ENCODE assay signal across 23 mouse cellular contexts in genomic region chr8:93980141-93980540, GRCm38 (mm10). TPM values are rescaled to one million over a fixed set of nuclear protein-coding genes. Genes with fewer than 3 reads are reported as not detected.
A peak's percentile ranks its signal among the peaks of the same experiment; 100 is the strongest.
DNase-seq lines count a peak whose midpoint lies in the region; ATAC-seq and TF ChIP-seq lines count a peak whose summit lies in the region.
"Had no signal": no experiment of that assay in that cellular context is flagged by ENCODE, and none has a peak within 500 bp of the region (broad histone marks: within the 10 kb centered on the region; RNA-seq: fewer than 3 reads in every experiment).

No protein-coding gene starts in this region.

- H3K27me3 ChIP-seq in hindbrain, postnatal 0 days (ENCODE audit: insufficient read depth, low read length), result no peaks in the 10 kb centered on the region
- H3K27me3 ChIP-seq in hindbrain, embryonic 14.5 days (ENCODE audit: control insufficient read depth, insufficient read depth, low read length), result no peaks in the 10 kb centered on the region
- no peaks in the 10 kb centered on the region for H3K27me3 ChIP-seq in kidney, embryonic 15.5 days
- H3K27me3 ChIP-seq: CH12.LX; embryonic facial prominence, embryonic 15.5 days; forebrain, embryonic 15.5 days; heart, embryonic 15.5 days had no signal

- H3K4me2 ChIP-seq in hindbrain, postnatal 0 days (ENCODE audit: low read depth, low read length), result no peak overlapping the region
- H3K4me2 ChIP-seq in hindbrain, embryonic 14.5 days (replicated peaks), result no peak overlapping the region
- no peak overlapping the region for H3K4me2 ChIP-seq in kidney, embryonic 15.5 days
- H3K4me2 ChIP-seq: embryonic facial prominence, embryonic 15.5 days; forebrain, embryonic 15.5 days; heart, embryonic 11.5 days; heart, embryonic 15.5 days had no signal

- 67% methylated on average over 4 of the region's 4 CpGs for WGBS in hindbrain, postnatal 0 days
- WGBS in hindbrain, embryonic 14.5 days, result 87% methylated on average over 4 of the region's 4 CpGs
- WGBS in kidney, embryonic 15.5 days, result 96% methylated on average over 4 of the region's 4 CpGs

- peaks cover 47% of the 10 kb centered on the region for H3K36me3 ChIP-seq in hindbrain, postnatal 0 days (ENCODE audit: insufficient read depth, low read length)
- peaks cover 95% of the 10 kb centered on the region for H3K36me3 ChIP-seq in hindbrain, embryonic 14.5 days (replicated peaks; ENCODE audit: control insufficient read depth, insufficient read depth)
- peaks cover 97% of the 10 kb centered on the region for H3K36me3 ChIP-seq in kidney, embryonic 15.5 days

- no peaks in the 10 kb centered on the region for H3K9me3 ChIP-seq in hindbrain, postnatal 0 days (ENCODE audit: low read length)
- H3K9me3 ChIP-seq in hindbrain, embryonic 14.5 days (ENCODE audit: control insufficient read depth, low read length), result no peaks in the 10 kb centered on the region
- no peaks in the 10 kb centered on the region for H3K9me3 ChIP-seq in kidney, embryonic 15.5 days (replicated peaks)
- H3K9me3 ChIP-seq: embryonic facial prominence, embryonic 15.5 days; forebrain, embryonic 10.5 days; forebrain, embryonic 15.5 days; heart, embryonic 15.5 days had no signal

- ATAC-seq in hindbrain, postnatal 0 days, result peak; percentile 49; the same call in 1 of the 2 replicates
- ATAC-seq in hindbrain, embryonic 14.5 days (ENCODE audit: low FRiP score), result no peak
- ATAC-seq in kidney, embryonic 15.5 days (replicated peaks; ENCODE audit: low FRiP score), result no peak
- ATAC-seq: forebrain, embryonic 15.5 days; hindbrain, embryonic 16.5 days had no signal

- peak; percentile 40 for DNase-seq in hindbrain, postnatal 0 days (ENCODE audit: low spot score)
- DNase-seq in hindbrain, embryonic 14.5 days (ENCODE audit: low spot score), result no peak
- DNase-seq in kidney, adult 8-10 months, result peak; percentile 23 to 58
- peak; percentile 78 for DNase-seq in Muller cell, postnatal 12 days (ENCODE audit: inconsistent ontology term)
- peak; percentile 14 for DNase-seq in kidney, postnatal 14 days
- no peak for DNase-seq in lung, postnatal 36 days
- no peak for DNase-seq in spleen, postnatal 36 days (ENCODE audit: low spot score in 2 of 2)
- DNase-seq: adrenal gland, adult 2 months; adrenal gland, postnatal 25 days; cerebellum, adult 11 months; cerebellum, adult 8-10 months; cerebellum, postnatal 14 days; embryo, embryonic 11 days; gastrocnemius, postnatal 36 days had no signal

- no peak overlapping the region for H3K9ac ChIP-seq in hindbrain, postnatal 0 days (replicated peaks; ENCODE audit: low read length)
- no peak overlapping the region for H3K9ac ChIP-seq in hindbrain, embryonic 14.5 days
- no peak overlapping the region for H3K9ac ChIP-seq in kidney, embryonic 15.5 days
- H3K9ac ChIP-seq: embryonic facial prominence, embryonic 15.5 days; forebrain, embryonic 15.5 days; heart, embryonic 15.5 days had no signal

- no peaks in the 10 kb centered on the region for H3K4me1 ChIP-seq in hindbrain, postnatal 0 days (ENCODE audit: insufficient read depth, low read length)
- H3K4me1 ChIP-seq in hindbrain, embryonic 14.5 days (replicated peaks; ENCODE audit: control insufficient read depth, insufficient read depth, low read length), result no peaks in the 10 kb centered on the region
- no peaks in the 10 kb centered on the region for H3K4me1 ChIP-seq in kidney, embryonic 15.5 days
- H3K4me1 ChIP-seq: embryonic facial prominence, embryonic 15.5 days; forebrain, embryonic 10.5 days; forebrain, embryonic 15.5 days; heart, embryonic 15.5 days had no signal

- no peak for TF ChIP-seq CTCF in hindbrain, postnatal 0 days (IDR thresholded peaks at IDR 0.05; ENCODE audit: low read depth)

- H3K27ac ChIP-seq in hindbrain, postnatal 0 days, result no peak overlapping the region
- no peak overlapping the region for H3K27ac ChIP-seq in hindbrain, embryonic 14.5 days
- H3K27ac ChIP-seq in kidney, embryonic 15.5 days, result no peak overlapping the region
- H3K27ac ChIP-seq: embryonic facial prominence, embryonic 15.5 days; forebrain, embryonic 10.5 days; forebrain, embryonic 15.5 days; heart, embryonic 15.5 days had no signal

- H3K4me3 ChIP-seq in hindbrain, postnatal 0 days (ENCODE audit: low read length), result no peak overlapping the region
- H3K4me3 ChIP-seq in hindbrain, embryonic 14.5 days (replicated peaks; ENCODE audit: low read length), result no peak overlapping the region
- H3K4me3 ChIP-seq in kidney, embryonic 15.5 days (replicated peaks), result no peak overlapping the region
- H3K4me3 ChIP-seq: embryonic facial prominence, embryonic 15.5 days; erythroblast, embryonic 14.5 days; forebrain, embryonic 10.5 days; forebrain, embryonic 15.5 days; heart, embryonic 15.5 days had no signal

RNA-seq across cellular contexts. Expression of gene Amfr, which starts 32.5 kb away (rescaled TPM):
- 195 and 265 TPM in 2 replicates for total RNA-seq in hindbrain, postnatal 0 days (2014; rRNA removed)
- 86.9 and 88.9 TPM in 2 replicates for polyA plus RNA-seq in hindbrain, postnatal 0 days (2015; fragmentation: Nextera tagmentation; extraction: Ambion mirVana)
- polyA plus RNA-seq in hindbrain, embryonic 14.5 days (2014; fragmentation: Nextera tagmentation; extraction: Ambion mirVana), result 83.1 and 88.9 TPM in 2 replicates
- 45.4 and 49.3 TPM in 2 replicates for polyA plus RNA-seq in kidney, embryonic 15.5 days (2015; fragmentation: Nextera tagmentation; extraction: Ambion mirVana)

RNA-seq across cellular contexts. Expression of gene Nudt21, which starts 56.7 kb away (rescaled TPM):
- 55.6 and 58.8 TPM in 2 replicates for total RNA-seq in hindbrain, postnatal 0 days (2014; rRNA removed)
- polyA plus RNA-seq in hindbrain, postnatal 0 days (2015; fragmentation: Nextera tagmentation; extraction: Ambion mirVana), result 94.5 TPM in 2 replicates
- 95.1 and 96.8 TPM in 2 replicates for polyA plus RNA-seq in hindbrain, embryonic 14.5 days (2014; fragmentation: Nextera tagmentation; extraction: Ambion mirVana)
- polyA plus RNA-seq in kidney, embryonic 15.5 days (2015; fragmentation: Nextera tagmentation; extraction: Ambion mirVana), result 120 and 137 TPM in 2 replicates

RNA-seq across cellular contexts. Expression of gene Ogfod1, which starts 56.9 kb away (rescaled TPM):
- 11.2 and 15.0 TPM in 2 replicates for total RNA-seq in hindbrain, postnatal 0 days (2014; rRNA removed)
- 7.9 and 8.5 TPM in 2 replicates for polyA plus RNA-seq in hindbrain, postnatal 0 days (2015; fragmentation: Nextera tagmentation; extraction: Ambion mirVana)
- 14.0 and 18.0 TPM in 2 replicates for polyA plus RNA-seq in hindbrain, embryonic 14.5 days (2014; fragmentation: Nextera tagmentation; extraction: Ambion mirVana)
- polyA plus RNA-seq in kidney, embryonic 15.5 days (2015; fragmentation: Nextera tagmentation; extraction: Ambion mirVana), result 12.8 and 13.0 TPM in 2 replicates

Comparison
In these comparisons a context has a peak if more than half of its experiments do, and no peak if none do; other contexts are left out.
1. DNase-seq: peak in hindbrain, postnatal 0 days (single experiment), kidney, adult 8-10 months (2 of 2), Muller cell, postnatal 12 days (single experiment) and kidney, postnatal 14 days (single experiment); none in hindbrain, embryonic 14.5 days (single experiment), lung, postnatal 36 days (single experiment) and spleen, postnatal 36 days (0 of 2).